14 mouse cellular contexts compared by ENCODE assay signal in the genomic region with DNA sequence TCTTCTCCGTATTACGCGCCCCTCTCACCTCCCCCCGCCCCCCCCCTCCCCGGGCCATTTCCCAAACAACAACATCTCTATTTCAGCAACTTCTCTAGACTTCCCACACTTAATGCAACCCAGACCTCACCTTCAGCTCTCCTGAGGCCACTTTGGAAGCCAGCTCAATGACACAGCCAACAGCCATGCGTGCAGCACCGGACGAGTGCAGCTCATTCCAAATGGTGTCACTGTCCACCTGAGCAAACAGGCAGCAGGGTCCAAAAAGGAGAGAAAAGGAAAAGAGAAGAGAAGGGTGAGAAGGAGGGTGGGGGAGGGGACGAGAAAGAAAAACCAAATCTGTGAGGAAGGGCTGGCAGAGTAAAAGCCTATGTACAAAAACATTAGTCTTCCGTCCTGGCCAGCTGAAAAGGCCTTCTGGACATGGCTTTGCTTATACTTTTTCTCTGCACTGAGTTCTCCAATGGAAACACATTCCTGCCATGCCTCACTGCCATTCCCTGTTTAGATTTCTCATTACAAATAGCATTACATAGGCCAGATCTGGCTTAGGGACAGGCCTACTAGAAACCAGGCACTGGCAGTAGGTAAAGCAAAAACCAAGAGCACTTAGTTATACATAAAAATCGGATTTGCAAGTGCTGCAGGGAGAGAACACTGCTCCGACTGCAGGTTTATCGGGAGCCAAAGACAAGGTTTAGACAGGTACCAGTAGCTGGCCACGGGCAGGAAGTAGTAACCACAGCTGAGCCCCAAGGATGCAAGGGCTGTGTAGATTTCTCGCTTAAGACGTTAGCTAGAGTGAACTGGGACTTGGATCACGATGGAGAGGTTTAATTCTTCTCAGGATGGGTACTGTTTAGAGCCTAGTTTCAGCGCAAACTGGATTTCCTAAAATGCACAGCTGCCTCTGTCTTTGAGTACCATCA.
DNase-seq lines count a peak whose midpoint lies in the region; ATAC-seq and TF ChIP-seq lines count a peak whose summit lies in the region.
"Had no signal": no experiment of that assay in that cellular context is flagged by ENCODE, and none has a peak within 500 bp of the region (broad histone marks: within the 10 kb centered on the region; RNA-seq: fewer than 3 reads in every experiment).

No protein-coding gene starts in this region.

- no peak for TF ChIP-seq EP300 in stomach, postnatal 0 days (optimal IDR thresholded peaks at IDR 0.05)

- WGBS in stomach, embryonic 14.5 days: 66% methylated on average over 18 of the region's 18 CpGs
- 60% methylated on average over 18 of the region's 18 CpGs for WGBS in stomach, postnatal 0 days
- 56% methylated on average over 18 of the region's 18 CpGs for WGBS in embryonic facial prominence, embryonic 14.5 days

- no peaks in the 10 kb centered on the region for H3K27me3 ChIP-seq in stomach, embryonic 14.5 days (ENCODE audit: control insufficient read depth, insufficient read depth, low read length)
- no peaks in the 10 kb centered on the region for H3K27me3 ChIP-seq in stomach, postnatal 0 days (ENCODE audit: control insufficient read depth, insufficient read depth, low read length)
- no peaks in the 10 kb centered on the region for H3K27me3 ChIP-seq in embryonic facial prominence, embryonic 14.5 days (replicated peaks; ENCODE audit: control insufficient read depth, insufficient read depth, low read length)

- no peak for ATAC-seq in stomach, embryonic 14.5 days (ENCODE audit: insufficient number of reproducible peaks, insufficient read depth, low FRiP score, low read depth)
- no peak for ATAC-seq in stomach, postnatal 0 days (ENCODE audit: low FRiP score, low TSS enrichment)
- peak; percentile 57; the same call in 1 of the 2 replicates for ATAC-seq in embryonic facial prominence, embryonic 14.5 days (ENCODE audit: low read depth)

- no peak for DNase-seq in stomach, postnatal 0 days (ENCODE audit: low spot score)
- peak; percentile 70 for DNase-seq in embryonic facial prominence, embryonic 14.5 days (ENCODE audit: low spot score)
- peak; percentile 48 for DNase-seq in mesoderm, embryonic 11.5 days (ENCODE audit: low read depth, low spot score)
- DNase-seq in spleen, postnatal 36 days (ENCODE audit: low spot score in 2 of 2): no peak
- DNase-seq in gastrocnemius, postnatal 25 days: no peak
- DNase-seq in cerebellum, adult 9-10 months: no peak
- DNase-seq: gastrocnemius, adult 2 months; heart, postnatal 10 days; kidney, adult 2 months; layer of hippocampus, adult 9-11 months; spleen, adult 18-20 months had no signal

- no peaks in the 10 kb centered on the region for H3K4me1 ChIP-seq in stomach, embryonic 14.5 days (ENCODE audit: control insufficient read depth, insufficient read depth, low read length)
- H3K4me1 ChIP-seq in stomach, postnatal 0 days (replicated peaks; ENCODE audit: control insufficient read depth, insufficient read depth): no peaks in the 10 kb centered on the region
- H3K4me1 ChIP-seq in embryonic facial prominence, embryonic 14.5 days (ENCODE audit: control insufficient read depth, insufficient read depth, low read length): peaks cover 7% of the 10 kb centered on the region; the same call in 1 of the 2 replicates

- no peak overlapping the region for H3K4me2 ChIP-seq in stomach, embryonic 14.5 days (replicated peaks; ENCODE audit: low read depth, low read length)
- no peak overlapping the region for H3K4me2 ChIP-seq in stomach, postnatal 0 days (replicated peaks; ENCODE audit: low read depth)
- peak overlapping the region; percentile 19; the same call in 1 of the 2 replicates for H3K4me2 ChIP-seq in embryonic facial prominence, embryonic 14.5 days (ENCODE audit: low read depth, low read length)

- no peaks in the 10 kb centered on the region for H3K9me3 ChIP-seq in stomach, embryonic 14.5 days (ENCODE audit: control insufficient read depth, low read depth, low read length)
- no peaks in the 10 kb centered on the region for H3K9me3 ChIP-seq in stomach, postnatal 0 days (ENCODE audit: control insufficient read depth, low read length)
- no peaks in the 10 kb centered on the region for H3K9me3 ChIP-seq in embryonic facial prominence, embryonic 14.5 days (ENCODE audit: control insufficient read depth, low read length)

- no peaks in the 10 kb centered on the region for H3K36me3 ChIP-seq in stomach, embryonic 14.5 days (ENCODE audit: control insufficient read depth, insufficient read depth, low read length)
- no peaks in the 10 kb centered on the region for H3K36me3 ChIP-seq in stomach, postnatal 0 days (ENCODE audit: control insufficient read depth, insufficient read depth, low read length)
- no peaks in the 10 kb centered on the region for H3K36me3 ChIP-seq in embryonic facial prominence, embryonic 14.5 days (ENCODE audit: control insufficient read depth, insufficient read depth, low read length)

- no peak for TF ChIP-seq CTCF in stomach, postnatal 0 days (IDR thresholded peaks at IDR 0.05; ENCODE audit: low read depth)

- no peak overlapping the region for H3K9ac ChIP-seq in stomach, embryonic 14.5 days (replicated peaks; ENCODE audit: low read depth, low read length)
- no peak overlapping the region for H3K9ac ChIP-seq in stomach, postnatal 0 days (ENCODE audit: low read length)
- H3K9ac ChIP-seq in embryonic facial prominence, embryonic 14.5 days (ENCODE audit: low read depth, low read length): 0 out of 2 replicates have a peak overlapping the region, but pooled peaks have one; percentile 0
- H3K9ac ChIP-seq: liver, embryonic 14.5 days had no signal

- H3K4me3 ChIP-seq in stomach, embryonic 14.5 days (ENCODE audit: low read depth, low read length): no peak overlapping the region
- H3K4me3 ChIP-seq in stomach, postnatal 0 days (ENCODE audit: low read depth, low read length): no peak overlapping the region
- no peak overlapping the region for H3K4me3 ChIP-seq in embryonic facial prominence, embryonic 14.5 days (ENCODE audit: low read depth, low read length)
- H3K4me3 ChIP-seq: gastrocnemius, adult 2 months had no signal

- H3K27ac ChIP-seq in stomach, embryonic 14.5 days (ENCODE audit: low read length): peak overlapping the region; percentile 27; the same call in 1 of the 2 replicates
- no peak overlapping the region for H3K27ac ChIP-seq in stomach, postnatal 0 days (replicated peaks)
- H3K27ac ChIP-seq in embryonic facial prominence, embryonic 14.5 days (replicated peaks; ENCODE audit: low read depth, low read length): peak overlapping the region; percentile 59
- H3K27ac ChIP-seq: gastrocnemius, adult 2 months; liver, embryonic 14.5 days; macrophage had no signal

Comparison
In these comparisons a context has a peak if more than half of its experiments do, and no peak if none do; other contexts are left out.
1. DNase-seq: peak in embryonic facial prominence, embryonic 14.5 days (single experiment) and mesoderm, embryonic 11.5 days (single experiment); none in stomach, postnatal 0 days (single experiment), spleen, postnatal 36 days (0 of 2), gastrocnemius, postnatal 25 days (single experiment) and cerebellum, adult 9-10 months (single experiment).